Mouse (Mus musculus): ENCODE results near the gene Ppp1cc. TPM values are rescaled to one million over a fixed set of nuclear protein-coding genes. Genes with fewer than 3 reads are reported as not detected.
A peak's percentile ranks its signal among the peaks of the same experiment; 100 is the strongest.
"Not testable (repeated sequence)": the region's sequence is repeated elsewhere in the genome, so short reads cannot be mapped to it uniquely, and the experiment has no call there.

Gene Ppp1cc
- total and polyA plus RNA-seq, 2 experiments from 2014 or later: 157 to 199 TPM

- H3K4me1 ChIP-seq (ENCODE audit: control insufficient read depth, insufficient read depth): peaks cover 4% of the 10 kb centered on the region; the same call in 1 of the 2 replicates
- H3K27me3 ChIP-seq (ENCODE audit: control insufficient read depth, insufficient read depth, low read length): no peaks in the 10 kb centered on the region
- no peaks in the 10 kb centered on the region for H3K36me3 ChIP-seq (replicated peaks; ENCODE audit: control insufficient read depth, insufficient read depth, low read length)
- no peak overlapping the region for H3K4me3 ChIP-seq (ENCODE audit: low read depth, low read length)
- no peak overlapping the region for H3K9ac ChIP-seq (replicated peaks; ENCODE audit: low read depth, low read length)
- no peaks in the 10 kb centered on the region for H3K9me3 ChIP-seq (replicated peaks; ENCODE audit: control insufficient read depth, low read length)
- H3K27ac ChIP-seq (ENCODE audit: low read depth): peak overlapping the region; percentile 87
- no peak for TF ChIP-seq CTCF (IDR thresholded peaks at IDR 0.05; ENCODE audit: low read depth)
- TF ChIP-seq EP300 (IDR thresholded peaks at IDR 0.05; ENCODE audit: low read depth): peak; percentile 68
- 48% methylated on average over 10 of the region's 10 CpGs for WGBS
- peak; percentile 37 for ATAC-seq (ENCODE audit: insufficient read depth, low read depth)
- peak; percentile 58 for DNase-seq (ENCODE audit: low spot score)
- H3K4me2 ChIP-seq (ENCODE audit: low read depth, low read length): peak overlapping the region; percentile 51
Observed at GRCm38 (mm10) chr5:122146056-122146580, 12.0 kb upstream of the Ppp1cc start.

- H3K27ac ChIP-seq (ENCODE audit: low read depth): peak overlapping the region; percentile 87
- H3K9me3 ChIP-seq (replicated peaks; ENCODE audit: control insufficient read depth, low read length): no peaks in the 10 kb centered on the region
- no peak for ATAC-seq (ENCODE audit: insufficient read depth, low read depth)
- no peak overlapping the region for H3K4me2 ChIP-seq (ENCODE audit: low read depth, low read length)
- no peak for DNase-seq (ENCODE audit: low spot score)
- TF ChIP-seq EP300 (IDR thresholded peaks at IDR 0.05; ENCODE audit: low read depth) (no peak), CTCF (IDR thresholded peaks at IDR 0.05; ENCODE audit: low read depth) (no peak)
- no peaks in the 10 kb centered on the region for H3K27me3 ChIP-seq (ENCODE audit: control insufficient read depth, insufficient read depth, low read length)
- H3K4me1 ChIP-seq (ENCODE audit: control insufficient read depth, insufficient read depth): peaks cover 4% of the 10 kb centered on the region; the same call in 1 of the 2 replicates
- no peak overlapping the region for H3K9ac ChIP-seq (replicated peaks; ENCODE audit: low read depth, low read length)
- H3K36me3 ChIP-seq (replicated peaks; ENCODE audit: control insufficient read depth, insufficient read depth, low read length): no peaks in the 10 kb centered on the region
- no peak overlapping the region for H3K4me3 ChIP-seq (ENCODE audit: low read depth, low read length)
Observed at GRCm38 (mm10) chr5:122146609-122147008, 11.5 kb upstream of the Ppp1cc start.

- H3K9ac ChIP-seq (replicated peaks; ENCODE audit: low read depth, low read length): no peak overlapping the region
- peaks cover 4% of the 10 kb centered on the region; the same call in 1 of the 2 replicates for H3K4me1 ChIP-seq (ENCODE audit: control insufficient read depth, insufficient read depth)
- WGBS: 77% methylated on average over 1 of the region's 1 CpGs
- no peak for TF ChIP-seq EP300 (IDR thresholded peaks at IDR 0.05; ENCODE audit: low read depth)
- no peak for TF ChIP-seq CTCF (IDR thresholded peaks at IDR 0.05; ENCODE audit: low read depth)
- no peaks in the 10 kb centered on the region for H3K27me3 ChIP-seq (ENCODE audit: control insufficient read depth, insufficient read depth, low read length)
- H3K4me3 ChIP-seq (ENCODE audit: low read depth, low read length): no peak overlapping the region
- H3K4me2 ChIP-seq (ENCODE audit: low read depth, low read length): no peak overlapping the region
- no peak overlapping the region for H3K27ac ChIP-seq (ENCODE audit: low read depth)
- H3K36me3 ChIP-seq (replicated peaks; ENCODE audit: control insufficient read depth, insufficient read depth, low read length): no peaks in the 10 kb centered on the region
- no peak for ATAC-seq (ENCODE audit: insufficient read depth, low read depth)
- no peak for DNase-seq (ENCODE audit: low spot score)
- H3K9me3 ChIP-seq (replicated peaks; ENCODE audit: control insufficient read depth, low read length): no peaks in the 10 kb centered on the region
Observed at GRCm38 (mm10) chr5:122148107-122148506, 10.0 kb upstream of the Ppp1cc start.

- no peak overlapping the region for H3K4me2 ChIP-seq (ENCODE audit: low read depth, low read length)
- no peaks in the 10 kb centered on the region for H3K9me3 ChIP-seq (replicated peaks; ENCODE audit: control insufficient read depth, low read length)
- H3K27ac ChIP-seq (ENCODE audit: low read depth): no peak overlapping the region
- no peaks in the 10 kb centered on the region for H3K36me3 ChIP-seq (replicated peaks; ENCODE audit: control insufficient read depth, insufficient read depth, low read length)
- TF ChIP-seq EP300 (IDR thresholded peaks at IDR 0.05; ENCODE audit: low read depth) (no peak), CTCF (IDR thresholded peaks at IDR 0.05; ENCODE audit: low read depth) (no peak)
- no peaks in the 10 kb centered on the region for H3K27me3 ChIP-seq (ENCODE audit: control insufficient read depth, insufficient read depth, low read length)
- H3K9ac ChIP-seq (replicated peaks; ENCODE audit: low read depth, low read length): no peak overlapping the region
- DNase-seq (ENCODE audit: low spot score) (no peak), ATAC-seq (ENCODE audit: insufficient read depth, low read depth) (no peak)
- no peaks in the 10 kb centered on the region for H3K4me1 ChIP-seq (ENCODE audit: control insufficient read depth, insufficient read depth)
- WGBS: 62% methylated on average over 4 of the region's 4 CpGs
- no peak overlapping the region for H3K4me3 ChIP-seq (ENCODE audit: low read depth, low read length)
Observed at GRCm38 (mm10) chr5:122149259-122149658, 8.8 kb upstream of the Ppp1cc start.

- not testable (repeated sequence) for H3K9me3 ChIP-seq (replicated peaks; ENCODE audit: control insufficient read depth, low read length); H3K9ac ChIP-seq (replicated peaks; ENCODE audit: low read depth, low read length); DNase-seq (ENCODE audit: low spot score); H3K4me2 ChIP-seq (ENCODE audit: low read depth, low read length); ATAC-seq (ENCODE audit: insufficient read depth, low read depth); H3K36me3 ChIP-seq (replicated peaks; ENCODE audit: control insufficient read depth, insufficient read depth, low read length); H3K4me3 ChIP-seq (ENCODE audit: low read depth, low read length); H3K27me3 ChIP-seq (ENCODE audit: control insufficient read depth, insufficient read depth, low read length); H3K27ac ChIP-seq (ENCODE audit: low read depth)
- H3K4me1 ChIP-seq (ENCODE audit: control insufficient read depth, insufficient read depth): peaks cover 12% of the 10 kb centered on the region
- 90% methylated on average over 5 of the region's 5 CpGs for WGBS
Observed at GRCm38 (mm10) chr5:122152508-122152907, 5.6 kb upstream of the Ppp1cc start.

GRCm38 (mm10) chr5:122154006-122154405 lies 4.1 kb upstream of the Ppp1cc start:
- ATAC-seq (ENCODE audit: insufficient read depth, low read depth) (no peak), DNase-seq (ENCODE audit: low spot score) (no peak)
- Histone ChIP-seq H3K27me3 (ENCODE audit: control insufficient read depth, insufficient read depth, low read length) (no peaks in the 10 kb centered on the region), H3K36me3 (replicated peaks; ENCODE audit: control insufficient read depth, insufficient read depth, low read length) (no peaks in the 10 kb centered on the region), H3K4me1 (ENCODE audit: control insufficient read depth, insufficient read depth) (peaks cover 14% of the 10 kb centered on the region), H3K4me2 (ENCODE audit: low read depth, low read length) (no peak overlapping the region), H3K27ac (ENCODE audit: low read depth) (no peak overlapping the region), H3K9me3 (replicated peaks; ENCODE audit: control insufficient read depth, low read length) (no peaks in the 10 kb centered on the region), H3K9ac (replicated peaks; ENCODE audit: low read depth, low read length) (no peak overlapping the region), H3K4me3 (ENCODE audit: low read depth, low read length) (no peak overlapping the region)
- WGBS: 44% methylated on average over 12 of the region's 14 CpGs
- TF ChIP-seq CTCF (IDR thresholded peaks at IDR 0.05; ENCODE audit: low read depth) (no peak), EP300 (IDR thresholded peaks at IDR 0.05; ENCODE audit: low read depth) (no peak)

All from heart, postnatal 0 days (tissue).